Mouse (Mus musculus) ES-E14 (cell line): ENCODE measurements at regions not wholly inside any gene's neighbourhood (a gene's known extent, or its start where the extent isn't known, plus 50 kb on each side); places are given as distances from the start of the nearest gene placed in this dataset.

Experiments
- CHD2 ChIP-seq: IDR thresholded peaks from 2 replicates; pipeline ENCODE4 v1.6.1; 2014; ENCODE audit warnings: mild to moderate bottlenecking, low read depth, low read length, inconsistent platforms
- ZNF384 ChIP-seq: IDR thresholded peaks from 2 replicates; pipeline ENCODE4 v1.6.1; 2012; ENCODE audit warnings: low read depth, low read length, inconsistent platforms

GRCm38 (mm10) chr3:17325821-17326220 lies 622.4 kb upstream of the Cypt12 start:
- no peak for TF ChIP-seq ZNF384
- no peak for TF ChIP-seq CHD2
